Mouse (Mus musculus): ENCODE data around the gene Rhbdd1. TPM values are rescaled to one million over a fixed set of nuclear protein-coding genes. Genes with fewer than 3 reads are reported as not detected.

Rhbdd1 gene
- 1 to 10 TPM; 4.9 to 5.1 TPM for total RNA-seq (2021)

DNA sequence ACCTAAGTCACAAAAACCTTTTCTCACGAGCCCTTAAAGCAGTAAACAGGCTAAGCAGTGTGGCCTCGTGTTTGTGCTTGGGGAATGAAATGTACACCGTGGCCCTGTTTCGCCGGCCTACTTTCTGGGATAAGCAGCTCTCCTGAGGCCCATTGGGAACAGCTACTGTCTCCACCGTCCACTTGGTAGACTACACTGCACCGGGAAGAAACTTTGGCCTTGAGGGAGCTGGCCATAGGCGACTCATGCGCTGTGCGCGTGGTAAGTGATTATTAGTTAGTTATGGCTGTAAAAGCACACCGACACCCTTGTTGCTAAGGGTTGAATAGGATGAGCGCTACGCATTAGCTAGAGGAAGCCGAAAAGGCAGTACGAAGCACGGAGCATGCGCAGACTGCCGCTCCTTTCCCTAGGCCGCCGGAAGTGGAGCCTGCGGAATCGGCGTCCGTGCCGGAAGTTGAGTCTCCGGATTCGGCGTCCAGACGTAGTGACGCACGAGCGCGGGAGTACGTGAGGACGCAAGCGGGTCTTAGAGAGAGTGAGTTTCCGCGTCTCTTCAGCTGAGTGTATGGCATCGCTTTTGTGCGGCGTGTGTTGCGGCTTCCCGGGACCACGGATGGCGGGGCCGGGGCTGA lies at the start of gene Rhbdd1:
Gene Rhbdd1, plus strand, starts transcription at position 342 of the 635 bp plus-strand sequence.
- peak; percentile 97 to 98 for DNase-seq (ENCODE audit: extremely low spot score in 1 of 2, low spot score in 2 of 2)
- intact Hi-C loops (cut with DNase I), result loop anchor here (5.0 kb wide), 1 partner anchor 116 kb away; no protein-coding TSS in a partner anchor

DNA sequence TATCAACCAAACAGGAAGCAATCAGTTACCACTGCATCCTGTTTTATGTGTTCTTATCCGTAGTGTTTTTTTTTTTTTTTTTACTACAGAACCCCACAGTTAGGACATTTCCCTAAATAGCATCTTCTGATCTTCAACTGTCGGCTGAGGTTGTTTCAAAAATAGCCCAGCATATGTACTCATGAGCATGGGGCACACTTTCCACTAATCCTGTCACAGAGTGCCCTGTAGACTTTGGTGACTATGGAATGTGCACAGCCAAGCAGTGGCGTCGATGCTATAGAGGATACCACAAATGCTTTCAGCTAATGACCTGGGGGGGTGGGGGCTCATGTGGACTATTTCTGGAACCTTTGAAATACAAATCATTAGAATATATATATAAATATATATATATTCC lies 48.7 kb upstream of the Rhbdd1 start:
- DNase-seq (ENCODE audit: extremely low spot score in 1 of 2, low spot score in 2 of 2), result no peak
- intact Hi-C loops (cut with DNase I), result no loop called here

DNA sequence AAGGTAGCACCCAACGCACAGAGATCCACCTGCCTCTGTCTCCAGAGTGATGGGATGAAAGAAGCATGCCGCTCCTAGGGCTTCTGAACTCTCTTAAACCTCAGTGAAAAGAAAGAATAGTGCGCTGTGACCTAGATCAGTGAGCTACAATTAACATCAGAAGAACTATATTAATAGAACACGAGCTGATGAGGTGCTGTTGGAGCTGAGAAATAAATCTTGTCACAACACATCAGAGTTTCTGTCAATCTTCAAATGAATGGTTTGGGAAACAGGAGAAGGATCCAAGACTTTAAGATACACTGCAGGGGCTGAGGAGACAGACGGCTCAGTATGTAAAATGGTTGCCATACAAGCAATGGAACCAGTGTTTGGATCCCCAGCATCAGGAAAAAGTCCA lies 44.0 kb upstream of the Rhbdd1 start:
- DNase-seq (ENCODE audit: extremely low spot score in 1 of 2, low spot score in 2 of 2), result no peak
- intact Hi-C loops (cut with DNase I), result no loop called here

DNA sequence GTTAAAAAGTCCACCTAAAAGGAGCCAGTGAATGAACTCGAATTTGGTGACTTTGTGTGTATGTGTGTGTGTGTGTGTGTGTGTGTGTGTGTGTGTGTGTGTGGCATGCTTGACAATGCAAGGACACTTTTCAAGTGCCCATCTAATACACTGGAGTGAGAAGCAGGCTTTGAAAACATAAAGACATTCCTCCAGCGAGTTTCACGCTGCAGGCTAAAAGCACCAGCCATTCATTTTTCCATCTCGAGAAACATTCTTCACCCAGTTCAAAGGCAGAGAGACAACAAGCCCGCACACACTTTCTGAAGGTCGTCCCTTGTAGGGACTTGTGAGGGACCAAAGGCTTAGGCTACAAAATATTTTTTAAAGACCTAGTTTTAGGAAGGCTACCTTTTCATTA lies 42.7 kb upstream of the Rhbdd1 start:
- no peak for DNase-seq (ENCODE audit: extremely low spot score in 1 of 2, low spot score in 2 of 2)
- intact Hi-C loops (cut with DNase I), result no loop called here

DNA sequence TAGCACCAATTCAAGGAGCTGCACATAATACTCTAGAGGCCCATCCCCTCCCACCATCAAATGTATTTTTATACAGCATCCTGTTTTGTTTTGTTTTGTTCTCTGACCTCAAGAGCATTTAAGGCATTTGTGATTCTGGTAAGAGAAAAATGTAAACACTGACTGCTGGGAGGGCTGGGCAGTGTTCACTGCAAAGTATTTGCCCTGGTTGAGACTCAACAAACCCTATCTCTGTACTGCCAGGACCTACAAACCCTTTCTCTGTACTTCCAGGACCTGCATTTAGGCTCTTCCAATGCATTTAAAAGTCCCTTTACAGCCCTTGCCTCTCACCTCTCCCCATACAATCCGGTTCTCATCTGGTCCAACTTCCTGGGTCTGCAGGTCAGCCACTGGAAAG lies 41.9 kb upstream of the Rhbdd1 start:
- intact Hi-C loops (cut with DNase I), result no loop called here
- DNase-seq (ENCODE audit: extremely low spot score in 1 of 2, low spot score in 2 of 2), result no peak

DNA sequence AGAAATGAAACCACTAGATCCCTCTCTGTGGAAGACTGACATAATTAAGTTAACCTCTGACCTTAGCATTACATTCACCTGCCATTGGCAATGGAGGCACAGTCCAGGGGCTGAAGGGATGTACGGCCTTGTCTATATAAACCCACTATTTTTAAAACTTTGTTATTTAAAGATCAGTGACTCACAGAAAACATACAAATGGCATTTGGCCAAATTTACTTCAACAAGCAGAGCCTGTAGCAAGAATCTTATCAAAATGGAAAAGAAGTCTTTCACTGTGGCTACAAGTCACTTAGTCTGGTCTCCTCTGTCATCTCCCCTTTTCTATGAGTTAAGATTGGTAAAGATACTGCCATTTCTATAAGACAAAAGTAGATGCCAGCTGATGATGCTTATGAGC lies 36.5 kb upstream of the Rhbdd1 start:
- intact Hi-C loops (cut with DNase I), result loop anchor here (10.0 kb wide), 1 partner anchor 685 kb away; no protein-coding TSS in a partner anchor
- no peak for DNase-seq (ENCODE audit: extremely low spot score in 1 of 2, low spot score in 2 of 2)

DNA sequence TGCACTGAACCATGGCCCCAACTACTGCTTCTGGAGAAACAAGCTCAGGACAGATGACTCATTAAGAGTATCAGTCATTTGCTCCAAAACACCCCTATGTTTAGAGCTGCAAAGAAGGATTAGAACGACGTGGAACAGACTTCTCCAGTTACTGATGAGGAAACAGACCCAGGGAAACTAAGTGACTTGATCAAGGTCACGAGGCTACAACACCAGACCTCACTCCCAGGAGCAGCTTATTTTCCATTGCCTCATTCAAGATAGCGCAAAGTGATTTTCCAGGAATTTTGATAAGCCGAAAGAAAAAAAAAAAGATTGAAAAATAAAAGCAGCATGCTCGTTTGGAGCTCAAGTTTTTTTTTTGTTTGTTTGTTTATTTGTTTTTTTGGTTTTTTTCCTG lies 34.4 kb upstream of the Rhbdd1 start:
- intact Hi-C loops (cut with DNase I), result loop anchor here (10.0 kb wide), 1 partner anchor 687 kb away; no protein-coding TSS in a partner anchor
- no peak for DNase-seq (ENCODE audit: extremely low spot score in 1 of 2, low spot score in 2 of 2)

DNA sequence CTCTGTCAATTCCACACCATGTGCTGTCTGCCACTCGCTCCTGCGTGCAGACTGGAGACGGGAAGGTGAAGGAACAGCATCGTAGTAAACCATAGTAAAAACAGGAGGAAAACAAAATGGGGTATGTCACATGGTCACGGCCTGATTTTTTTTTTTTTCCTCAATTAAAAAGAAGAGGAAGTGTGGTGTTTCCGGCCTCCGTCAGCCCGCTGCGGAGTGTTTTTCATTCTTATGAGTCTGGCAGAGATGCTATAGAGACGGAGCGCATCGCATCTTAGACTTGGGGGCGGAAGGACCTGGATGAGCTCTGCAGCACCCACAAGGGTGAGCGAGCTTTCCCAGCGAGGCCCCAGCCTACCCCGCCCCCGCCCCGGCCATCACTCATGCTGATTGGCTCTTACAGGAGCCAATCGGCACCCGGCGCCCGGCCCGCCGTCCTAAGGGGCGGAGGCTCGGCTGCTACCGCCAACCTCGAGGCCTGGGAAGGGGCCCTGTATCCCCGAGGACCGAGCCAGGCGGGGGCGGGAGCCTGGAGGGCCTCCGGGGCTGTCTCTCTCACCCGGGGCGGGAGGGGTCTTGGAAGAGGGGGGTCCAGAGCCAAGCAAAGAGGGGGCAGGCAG lies 33.1 kb upstream of the Rhbdd1 start:
- DNase-seq (ENCODE audit: extremely low spot score in 1 of 2, low spot score in 2 of 2), result peak; percentile 84 to 93

DNA sequence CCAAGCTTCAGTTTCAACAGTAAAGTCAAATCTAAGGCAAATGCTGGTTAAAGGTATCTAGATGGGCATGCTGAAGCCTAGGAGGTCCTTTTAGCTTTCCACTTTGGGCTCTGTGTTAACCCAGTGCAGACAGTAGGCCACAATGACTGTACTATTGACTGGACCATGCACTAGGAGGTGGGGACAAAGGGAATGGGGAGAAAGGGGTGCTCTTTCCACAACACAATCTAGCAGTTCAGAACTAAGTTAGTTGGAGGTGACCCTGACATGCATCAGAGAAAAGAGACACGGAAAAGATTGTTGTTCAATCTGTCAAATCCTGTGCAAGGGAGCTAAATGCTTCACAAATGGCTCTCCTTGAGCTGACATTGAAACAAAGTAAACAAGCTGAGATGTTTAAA lies 32.4 kb upstream of the Rhbdd1 start:
- intact Hi-C loops (cut with DNase I), result loop anchor here (10.0 kb wide), 1 partner anchor 689 kb away; no protein-coding TSS in a partner anchor

More for the DNA sequence above, 33.1 kb upstream of the Rhbdd1 start:
- intact Hi-C loops (cut with DNase I), result loop anchor here (10.0 kb wide), 1 partner anchor 688 kb away; no protein-coding TSS in a partner anchor

DNA sequence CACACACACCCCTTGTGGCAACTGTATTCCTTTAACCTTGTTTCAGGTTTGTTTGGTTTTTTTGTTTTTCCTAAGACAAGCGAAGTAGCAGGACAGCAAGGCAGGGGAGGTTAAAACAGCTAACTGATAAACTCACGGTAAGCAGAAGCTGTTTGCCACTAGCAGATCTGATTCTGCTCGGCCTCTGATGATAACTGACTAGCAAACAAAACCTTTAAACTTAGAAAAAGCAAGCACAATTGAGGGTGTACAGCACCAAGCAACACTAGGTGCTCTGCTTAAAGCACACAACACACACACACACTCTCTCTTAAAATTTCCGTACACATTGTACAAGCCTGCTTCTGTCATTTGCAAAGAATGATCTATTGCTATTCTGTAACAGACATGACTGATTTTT lies 31.8 kb upstream of the Rhbdd1 start:
- intact Hi-C loops (cut with DNase I), result loop anchor here (10.0 kb wide), 1 partner anchor 690 kb away; no protein-coding TSS in a partner anchor
- no peak for DNase-seq (ENCODE audit: extremely low spot score in 1 of 2, low spot score in 2 of 2)

More for the DNA sequence above, 32.4 kb upstream of the Rhbdd1 start:
- DNase-seq (ENCODE audit: extremely low spot score in 1 of 2, low spot score in 2 of 2), result no peak

DNA sequence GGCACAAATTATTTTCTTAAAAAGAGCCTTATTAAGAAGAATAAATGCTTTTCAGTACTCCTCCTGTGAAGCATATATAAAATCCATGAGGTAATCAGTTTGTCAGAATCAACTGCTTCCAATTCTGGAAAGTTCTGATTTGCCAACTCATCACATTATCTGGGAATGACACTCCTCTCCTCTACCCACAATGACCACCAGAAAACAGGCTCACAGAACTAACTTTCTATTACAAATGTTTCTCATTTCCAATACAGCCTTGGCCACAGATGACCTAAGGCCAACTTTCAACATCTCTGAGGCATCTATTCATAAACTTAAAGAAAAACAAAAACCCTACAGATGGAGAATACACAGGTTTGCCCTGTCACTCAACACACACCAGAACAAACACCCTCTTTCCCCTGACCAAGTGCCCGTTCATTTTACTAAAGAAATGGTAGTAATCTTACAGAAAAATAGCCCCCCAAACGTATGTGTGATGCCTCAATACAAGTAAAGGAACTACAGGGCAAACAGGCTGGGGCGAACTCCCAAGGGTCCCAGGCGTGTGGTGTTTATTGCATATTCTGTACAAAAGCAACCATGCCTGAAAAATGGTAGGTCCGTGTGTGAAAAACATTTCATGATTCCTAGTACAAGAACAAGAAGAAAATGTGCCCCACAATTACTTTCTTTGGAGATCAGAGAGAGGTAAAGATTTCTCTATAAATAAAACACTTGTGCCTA lies 30.6 kb upstream of the Rhbdd1 start:
- DNase-seq (ENCODE audit: extremely low spot score in 1 of 2, low spot score in 2 of 2), result no peak
- intact Hi-C loops (cut with DNase I), result loop anchor here (10.0 kb wide), 1 partner anchor 691 kb away; no protein-coding TSS in a partner anchor

DNA sequence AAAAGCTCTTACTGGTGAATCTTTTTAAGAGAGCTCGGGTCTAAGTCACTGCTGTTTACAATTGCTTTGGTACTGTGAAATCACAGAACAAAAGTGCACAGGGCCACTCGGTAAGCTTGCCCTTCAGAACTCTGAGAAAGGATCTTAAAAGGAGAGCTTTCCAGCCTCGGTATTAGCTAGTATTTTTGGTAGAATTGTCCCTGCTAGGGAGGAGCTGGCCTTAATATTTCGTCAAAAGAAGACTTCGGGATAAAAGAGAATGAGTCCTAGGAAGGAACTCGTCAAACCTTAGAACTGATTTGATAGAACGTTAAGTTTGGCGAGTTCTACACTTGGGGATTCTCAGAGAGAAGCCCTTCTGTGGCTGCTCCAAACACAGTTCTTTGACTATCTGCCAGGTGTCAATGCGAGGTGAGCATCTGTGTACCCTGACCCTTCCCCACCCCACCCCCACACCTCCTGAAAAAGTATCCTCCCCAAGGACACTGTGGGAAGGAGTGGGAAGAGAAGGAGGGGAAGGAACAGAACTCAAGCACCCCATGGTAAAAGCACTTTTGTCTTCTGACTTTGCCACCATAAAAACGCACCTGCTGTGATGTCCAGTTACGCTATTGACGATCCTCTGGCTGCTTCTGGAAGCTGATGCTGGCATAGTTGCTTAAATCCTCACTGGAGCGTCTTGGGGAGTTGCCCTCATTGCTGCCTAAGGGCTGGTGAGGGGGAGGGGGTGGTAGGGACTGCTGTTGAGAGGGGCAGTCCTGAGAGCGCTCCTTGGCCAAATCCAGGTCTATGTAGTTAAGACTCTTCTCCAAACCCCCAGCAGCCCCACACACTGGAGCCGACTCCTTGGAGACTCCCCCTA lies 29.8 kb upstream of the Rhbdd1 start:
- intact Hi-C loops (cut with DNase I), result loop anchor here (10.0 kb wide), 1 partner anchor 692 kb away; no protein-coding TSS in a partner anchor
- DNase-seq (ENCODE audit: extremely low spot score in 1 of 2, low spot score in 2 of 2), result no peak

DNA sequence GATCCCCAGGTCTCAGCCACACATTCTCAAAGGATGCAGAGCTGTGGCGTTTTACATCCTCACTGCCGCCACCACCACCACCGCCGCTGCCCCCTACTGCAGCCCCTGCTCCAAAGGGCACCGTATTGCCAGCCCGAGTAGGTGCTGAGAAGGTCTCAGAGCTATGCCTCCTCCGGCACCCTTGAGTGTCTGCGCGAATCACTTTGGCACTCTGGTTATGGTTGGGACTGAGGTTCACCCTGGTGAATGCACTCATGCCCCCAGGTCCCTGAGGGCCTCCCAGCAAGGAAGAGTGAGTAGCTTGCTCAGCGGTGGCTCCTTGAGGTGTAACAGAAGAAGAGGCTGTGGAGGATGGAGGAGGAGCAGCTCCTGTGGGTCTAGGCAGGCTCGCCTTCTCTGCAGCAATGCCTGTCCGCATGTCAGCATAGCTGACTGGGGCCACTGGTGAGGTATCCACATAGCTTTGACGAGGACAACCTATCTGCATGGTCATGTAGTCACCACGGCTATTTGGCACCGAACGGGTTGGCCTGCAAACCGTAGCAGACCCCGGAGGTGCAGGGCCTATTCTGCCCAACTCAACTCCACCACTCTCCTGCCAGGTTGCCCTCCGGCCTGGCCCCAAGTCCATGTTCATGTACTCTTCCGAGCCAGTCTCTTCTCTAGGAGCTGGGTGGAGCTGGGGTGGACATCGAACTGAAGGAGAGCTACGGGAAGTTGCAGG lies 29.0 kb upstream of the Rhbdd1 start:
- DNase-seq (ENCODE audit: extremely low spot score in 1 of 2, low spot score in 2 of 2), result peak in 1 of 2 experiments; percentile 22
- intact Hi-C loops (cut with DNase I), result loop anchor here (10.0 kb wide), 1 partner anchor 692 kb away; no protein-coding TSS in a partner anchor

DNA sequence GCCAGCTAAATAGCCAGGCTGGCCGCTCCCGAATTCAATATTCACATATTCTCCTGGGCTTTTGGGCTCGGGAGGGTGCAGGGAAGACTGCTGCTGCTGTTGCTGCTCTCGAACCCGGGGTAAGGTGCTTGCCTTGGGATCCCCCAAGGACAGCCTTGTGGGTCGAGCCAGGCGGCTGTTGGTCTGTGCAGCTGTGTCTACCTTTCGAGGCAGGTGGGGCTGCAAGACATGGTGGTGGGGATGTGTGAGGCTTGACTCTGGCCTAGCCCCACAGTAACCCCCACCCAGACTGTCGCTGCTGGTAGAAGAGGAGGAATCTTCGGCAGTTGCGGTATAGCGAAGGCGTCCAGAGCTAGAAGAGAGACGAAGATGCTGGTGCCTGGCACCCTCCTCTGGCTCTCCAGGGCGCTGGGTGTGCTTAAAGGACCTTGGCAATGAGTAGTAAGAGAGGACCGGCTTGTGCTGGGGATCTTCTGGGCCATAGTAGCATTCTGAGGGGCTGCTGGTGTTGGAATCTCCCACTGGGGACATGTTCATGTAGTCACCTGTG lies 28.4 kb upstream of the Rhbdd1 start:
- intact Hi-C loops (cut with DNase I), result loop anchor here (10.0 kb wide), 1 partner anchor 693 kb away; no protein-coding TSS in a partner anchor
- peak in 1 of 2 experiments; percentile 26 for DNase-seq (ENCODE audit: extremely low spot score in 1 of 2, low spot score in 2 of 2)

DNA sequence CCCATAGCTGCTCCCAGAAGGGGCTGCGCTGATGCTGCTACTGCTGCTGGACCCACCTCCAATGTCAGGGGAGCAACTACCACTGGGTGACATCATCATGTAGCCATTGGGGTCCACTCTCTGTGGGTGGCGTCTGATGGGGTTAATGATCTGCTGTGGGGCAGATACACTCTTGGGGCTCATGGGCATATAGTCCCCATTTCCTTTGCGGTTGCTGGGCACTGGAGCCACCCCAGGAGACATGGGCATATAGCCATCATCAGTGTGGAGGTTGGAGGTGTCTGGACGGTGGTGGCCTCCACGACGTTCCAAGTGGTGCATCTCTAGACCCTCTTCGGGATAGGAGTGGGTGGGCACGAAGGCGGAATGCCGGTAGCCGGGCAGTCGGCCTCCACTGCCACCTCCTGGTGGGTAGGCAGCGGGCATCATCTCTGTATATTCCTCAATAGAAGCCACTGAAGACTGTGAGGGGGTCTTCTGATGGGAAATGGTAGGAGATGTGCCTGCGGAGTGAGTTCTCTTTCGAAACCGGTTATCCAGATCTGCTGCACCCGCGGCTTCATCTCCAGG lies 27.7 kb upstream of the Rhbdd1 start:
- peak in 1 of 2 experiments; percentile 42 for DNase-seq (ENCODE audit: extremely low spot score in 1 of 2, low spot score in 2 of 2)
- intact Hi-C loops (cut with DNase I), result loop anchor here (10.0 kb wide), 1 partner anchor 694 kb away; no protein-coding TSS in a partner anchor

DNA sequence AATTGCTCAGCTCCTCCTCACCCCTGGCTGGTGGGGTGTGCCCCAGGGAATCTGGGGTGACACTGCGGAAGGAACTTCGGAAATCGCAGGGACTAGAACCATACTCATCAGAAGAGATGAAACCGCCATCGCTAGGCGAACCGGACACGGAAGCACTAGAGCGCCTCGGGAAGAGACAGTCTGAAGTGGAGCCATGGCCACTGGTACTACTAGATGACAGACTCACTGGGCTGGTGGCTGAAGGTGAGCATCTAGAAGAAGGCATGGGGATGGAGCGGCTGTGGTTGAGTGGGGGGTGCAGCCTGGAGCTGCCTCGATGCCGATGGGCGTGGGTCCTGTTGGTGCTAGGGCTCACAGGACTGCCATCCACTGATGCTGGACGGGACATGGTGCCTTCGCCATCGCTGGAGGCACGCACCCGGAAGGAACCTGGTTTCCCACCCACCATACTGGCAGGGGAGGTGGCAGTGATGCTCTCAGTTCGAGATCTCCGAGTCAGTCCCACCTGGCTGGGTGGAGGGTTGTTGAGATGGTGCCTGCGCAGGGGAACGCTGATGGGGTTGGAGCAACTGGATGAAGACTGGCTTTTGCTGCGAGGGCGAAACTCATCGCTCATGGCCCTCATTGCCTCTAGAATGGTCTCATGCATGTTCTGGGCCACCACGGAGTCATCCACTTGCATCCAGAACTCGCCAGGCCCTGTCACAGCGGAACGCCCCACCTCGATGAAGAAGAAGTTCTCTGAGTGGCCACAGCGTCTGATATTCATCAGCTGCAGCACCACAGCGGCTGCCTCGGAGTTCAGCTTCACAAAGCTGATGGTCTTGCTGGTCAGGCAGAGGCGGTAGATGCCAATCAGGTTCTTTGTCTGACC lies 26.9 kb upstream of the Rhbdd1 start:
- intact Hi-C loops (cut with DNase I), result loop anchor here (10.0 kb wide), 1 partner anchor 695 kb away; no protein-coding TSS in a partner anchor
- DNase-seq (ENCODE audit: extremely low spot score in 1 of 2, low spot score in 2 of 2), result peak in 1 of 2 experiments; percentile 38

Data from left cerebral cortex, postnatal 10 days (tissue).